Mouse (Mus musculus) C2C12 (cell line): ENCODE data around the gene Gpc6.

Source experiments
- CEBPB ChIP-seq: IDR thresholded peaks from one replicate; pipeline ENCODE4 v1.6.1; 2011; ENCODE audit warnings: low read depth, mild to moderate bottlenecking, control low read depth, moderate library complexity
- USF1 ChIP-seq: IDR thresholded peaks from one replicate; pipeline ENCODE4 v1.6.1; 2011; ENCODE audit warnings: low read depth, mild to moderate bottlenecking, control low read depth, moderate library complexity

DNA sequence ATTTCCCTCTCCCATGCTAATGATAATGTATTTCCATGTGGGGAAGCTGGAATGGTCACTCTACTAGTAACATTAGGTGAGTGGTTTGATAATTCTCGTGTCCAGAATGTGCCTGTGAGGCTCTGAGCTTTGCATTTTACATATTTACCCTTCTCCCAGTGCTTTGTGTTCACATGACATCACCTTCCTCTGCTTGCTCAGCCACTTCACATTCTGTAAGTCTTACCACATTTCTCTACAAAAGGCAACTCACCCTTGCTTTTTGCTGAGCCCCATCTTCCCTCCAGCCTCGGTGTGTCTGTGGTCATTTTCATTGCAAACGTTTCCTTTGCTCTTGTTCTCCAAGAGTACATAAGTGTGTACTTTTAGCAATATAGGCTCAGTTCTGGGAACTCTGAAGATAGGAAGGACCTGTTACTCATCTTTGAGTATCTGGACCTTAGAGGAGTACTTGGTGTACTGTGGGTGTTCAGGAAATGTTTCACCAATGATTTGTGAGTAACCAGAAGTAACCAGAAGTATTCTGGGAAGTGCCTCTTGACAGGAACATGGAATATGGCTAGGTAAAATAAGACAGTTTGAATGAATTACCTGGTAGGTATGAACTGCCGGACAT is 145.5 kb downstream of the Gpc6 start:
- no peak for TF ChIP-seq CEBPB
- TF ChIP-seq USF1 = no peak
